Mouse (Mus musculus): Measurements from ENCODE around the gene Pik3r1. TPM values are rescaled to one million over a fixed set of nuclear protein-coding genes. Genes with fewer than 3 reads are reported as not detected.

Gene Pik3r1
- polyA plus RNA-seq, 1 experiment from 2014 or later = 34.1 TPM

GRCm38 (mm10) chr13:101684706-101685105 is 83.3 kb downstream of the Pik3r1 start:
- H3K27ac ChIP-seq = no peak overlapping the region
- no peaks in the 10 kb centered on the region for H3K27me3 ChIP-seq
- H3K4me3 ChIP-seq (replicated peaks) = no peak overlapping the region
- peaks cover 59% of the 10 kb centered on the region for H3K36me3 ChIP-seq
- H3K9me3 ChIP-seq = no peaks in the 10 kb centered on the region
- no peak for ATAC-seq
- no peak overlapping the region for H3K9ac ChIP-seq (replicated peaks)
- H3K4me1 ChIP-seq (replicated peaks) = no peaks in the 10 kb centered on the region
- H3K4me2 ChIP-seq (replicated peaks) = no peak overlapping the region
- WGBS = 92% methylated on average over 14 of the region's 14 CpGs

GRCm38 (mm10) chr13:101682378-101682777 is 85.6 kb downstream of the Pik3r1 start:
- 89% methylated on average over 4 of the region's 4 CpGs for WGBS
- Histone ChIP-seq H3K27me3 (no peaks in the 10 kb centered on the region), H3K4me1 (replicated peaks) (no peaks in the 10 kb centered on the region), H3K4me3 (replicated peaks) (no peak overlapping the region), H3K4me2 (replicated peaks) (no peak overlapping the region), H3K9ac (replicated peaks) (no peak overlapping the region), H3K9me3 (no peaks in the 10 kb centered on the region), H3K36me3 (peaks cover 52% of the 10 kb centered on the region), H3K27ac (no peak overlapping the region)
- ATAC-seq = no peak

GRCm38 (mm10) chr13:101680083-101680482 is 87.9 kb downstream of the Pik3r1 start:
- no peak overlapping the region for H3K27ac ChIP-seq
- no peaks in the 10 kb centered on the region for H3K27me3 ChIP-seq
- WGBS = 87% methylated on average over 1 of the region's 1 CpGs
- no peak overlapping the region for H3K4me2 ChIP-seq (replicated peaks)
- H3K9ac ChIP-seq (replicated peaks) = no peak overlapping the region
- no peak for ATAC-seq
- H3K36me3 ChIP-seq = peaks cover 29% of the 10 kb centered on the region
- no peak overlapping the region for H3K4me3 ChIP-seq (replicated peaks)
- no peaks in the 10 kb centered on the region for H3K9me3 ChIP-seq
- H3K4me1 ChIP-seq (replicated peaks) = no peaks in the 10 kb centered on the region

- Histone ChIP-seq H3K27ac (no peak overlapping the region), H3K9me3 (no peaks in the 10 kb centered on the region), H3K4me1 (replicated peaks) (no peaks in the 10 kb centered on the region), H3K27me3 (no peaks in the 10 kb centered on the region), H3K9ac (replicated peaks) (no peak overlapping the region), H3K36me3 (peaks cover 18% of the 10 kb centered on the region), H3K4me3 (replicated peaks) (no peak overlapping the region), H3K4me2 (replicated peaks) (no peak overlapping the region)
- 90% methylated on average over 1 of the region's 1 CpGs for WGBS
- no peak for ATAC-seq
Measured at GRCm38 (mm10) chr13:101678984-101679383, 89.0 kb downstream of the Pik3r1 start.

- no peak overlapping the region for H3K27ac ChIP-seq
- H3K27me3 ChIP-seq = no peaks in the 10 kb centered on the region
- H3K9me3 ChIP-seq = no peaks in the 10 kb centered on the region
- no peak overlapping the region for H3K9ac ChIP-seq (replicated peaks)
- no peak overlapping the region for H3K4me3 ChIP-seq (replicated peaks)
- 94% methylated on average over 4 of the region's 4 CpGs for WGBS
- no peaks in the 10 kb centered on the region for H3K4me1 ChIP-seq (replicated peaks)
- H3K4me2 ChIP-seq (replicated peaks) = no peak overlapping the region
- H3K36me3 ChIP-seq = peaks cover 13% of the 10 kb centered on the region
- no peak for ATAC-seq
Measured at GRCm38 (mm10) chr13:101678036-101678435, 90.0 kb downstream of the Pik3r1 start.

GRCm38 (mm10) chr13:101673876-101674275 is 94.1 kb downstream of the Pik3r1 start:
- Histone ChIP-seq H3K4me3 (replicated peaks) (no peak overlapping the region), H3K36me3 (no peaks in the 10 kb centered on the region), H3K9me3 (no peaks in the 10 kb centered on the region), H3K4me2 (replicated peaks) (no peak overlapping the region), H3K4me1 (replicated peaks) (no peaks in the 10 kb centered on the region), H3K9ac (replicated peaks) (no peak overlapping the region), H3K27ac (no peak overlapping the region), H3K27me3 (no peaks in the 10 kb centered on the region)
- no peak for ATAC-seq
- WGBS = 90% methylated on average over 3 of the region's 3 CpGs

- H3K27me3 ChIP-seq = no peaks in the 10 kb centered on the region
- WGBS = 36% methylated on average over 3 of the region's 3 CpGs
- no peak overlapping the region for H3K4me2 ChIP-seq (replicated peaks)
- no peaks in the 10 kb centered on the region for H3K4me1 ChIP-seq (replicated peaks)
- peaks cover 8% of the 10 kb centered on the region; the same call in 1 of the 2 replicates for H3K9me3 ChIP-seq
- H3K9ac ChIP-seq (replicated peaks) = no peak overlapping the region
- ATAC-seq = no peak
- H3K4me3 ChIP-seq (replicated peaks) = no peak overlapping the region
- no peaks in the 10 kb centered on the region for H3K36me3 ChIP-seq
- no peak overlapping the region for H3K27ac ChIP-seq
Measured at GRCm38 (mm10) chr13:101668859-101669258, 99.2 kb downstream of the Pik3r1 start.

GRCm38 (mm10) chr13:101664010-101664409 is 104.0 kb downstream of the Pik3r1 start:
- H3K27ac ChIP-seq = no peak overlapping the region
- no peak overlapping the region for H3K4me3 ChIP-seq (replicated peaks)
- ATAC-seq = no peak
- 82% methylated on average over 5 of the region's 5 CpGs for WGBS
- H3K4me1 ChIP-seq (replicated peaks) = no peaks in the 10 kb centered on the region
- no peak overlapping the region for H3K9ac ChIP-seq (replicated peaks)
- no peak overlapping the region for H3K4me2 ChIP-seq (replicated peaks)
- H3K9me3 ChIP-seq = peaks cover 8% of the 10 kb centered on the region; the same call in 1 of the 2 replicates
- H3K27me3 ChIP-seq = no peaks in the 10 kb centered on the region
- H3K36me3 ChIP-seq = no peaks in the 10 kb centered on the region

GRCm38 (mm10) chr13:101662900-101663299 is 105.1 kb downstream of the Pik3r1 start:
- WGBS = 94% methylated on average over 1 of the region's 1 CpGs
- H3K4me1 ChIP-seq (replicated peaks) = no peaks in the 10 kb centered on the region

GRCm38 (mm10) chr13:101661567-101661966 is 106.5 kb downstream of the Pik3r1 start:
- WGBS = 92% methylated on average over 6 of the region's 6 CpGs
- ATAC-seq = no peak

More at GRCm38 (mm10) chr13:101662900-101663299, 105.1 kb downstream of the Pik3r1 start:
- no peak for ATAC-seq
- peaks cover 6% of the 10 kb centered on the region; the same call in 1 of the 2 replicates for H3K9me3 ChIP-seq
- H3K9ac ChIP-seq (replicated peaks) = no peak overlapping the region
- H3K36me3 ChIP-seq = no peaks in the 10 kb centered on the region
- no peaks in the 10 kb centered on the region for H3K27me3 ChIP-seq
- no peak overlapping the region for H3K27ac ChIP-seq
- no peak overlapping the region for H3K4me3 ChIP-seq (replicated peaks)
- H3K4me2 ChIP-seq (replicated peaks) = no peak overlapping the region

GRCm38 (mm10) chr13:101660187-101660586 is 107.8 kb downstream of the Pik3r1 start:
- WGBS = 98% methylated on average over 2 of the region's 2 CpGs
- no peaks in the 10 kb centered on the region for H3K27me3 ChIP-seq
- H3K36me3 ChIP-seq = no peaks in the 10 kb centered on the region
- H3K9me3 ChIP-seq = no peaks in the 10 kb centered on the region
- no peak overlapping the region for H3K9ac ChIP-seq (replicated peaks)
- H3K4me1 ChIP-seq (replicated peaks) = no peaks in the 10 kb centered on the region
- no peak overlapping the region for H3K4me2 ChIP-seq (replicated peaks)
- no peak overlapping the region for H3K4me3 ChIP-seq (replicated peaks)
- ATAC-seq = no peak
- H3K27ac ChIP-seq = no peak overlapping the region

More at GRCm38 (mm10) chr13:101661567-101661966, 106.5 kb downstream of the Pik3r1 start:
- Histone ChIP-seq H3K9me3 (no peaks in the 10 kb centered on the region), H3K27ac (no peak overlapping the region), H3K9ac (replicated peaks) (no peak overlapping the region), H3K4me2 (replicated peaks) (no peak overlapping the region), H3K4me3 (replicated peaks) (no peak overlapping the region), H3K36me3 (no peaks in the 10 kb centered on the region), H3K4me1 (replicated peaks) (no peaks in the 10 kb centered on the region), H3K27me3 (no peaks in the 10 kb centered on the region)

GRCm38 (mm10) chr13:101652131-101652530 is 115.9 kb downstream of the Pik3r1 start:
- no peaks in the 10 kb centered on the region for H3K36me3 ChIP-seq
- no peak overlapping the region for H3K4me3 ChIP-seq (replicated peaks)
- no peak overlapping the region for H3K4me2 ChIP-seq (replicated peaks)
- H3K27ac ChIP-seq = no peak overlapping the region
- no peaks in the 10 kb centered on the region for H3K27me3 ChIP-seq
- WGBS = 90% methylated on average over 2 of the region's 2 CpGs
- no peak overlapping the region for H3K9ac ChIP-seq (replicated peaks)
- no peaks in the 10 kb centered on the region for H3K9me3 ChIP-seq
- no peak for ATAC-seq
- no peaks in the 10 kb centered on the region for H3K4me1 ChIP-seq (replicated peaks)

GRCm38 (mm10) chr13:101641632-101642031 is 126.4 kb downstream of the Pik3r1 start:
- H3K4me2 ChIP-seq (replicated peaks) = no peak overlapping the region
- no peak overlapping the region for H3K27ac ChIP-seq
- H3K4me1 ChIP-seq (replicated peaks) = no peaks in the 10 kb centered on the region
- H3K9me3 ChIP-seq = no peaks in the 10 kb centered on the region
- H3K4me3 ChIP-seq (replicated peaks) = no peak overlapping the region
- no peak for ATAC-seq
- H3K36me3 ChIP-seq = no peaks in the 10 kb centered on the region
- no peak overlapping the region for H3K9ac ChIP-seq (replicated peaks)
- 85% methylated on average over 2 of the region's 2 CpGs for WGBS
- H3K27me3 ChIP-seq = no peaks in the 10 kb centered on the region
